Mouse (Mus musculus): ENCODE measurements around the gene Gm28171.
"Not testable (repeated sequence)": the region's sequence is repeated elsewhere in the genome, so short reads cannot be mapped to it uniquely, and the experiment has no call there.

- not testable (repeated sequence) for TF ChIP-seq CTCF (IDR thresholded peaks at IDR 0.05; ENCODE audit: borderline replicate concordance, control insufficient read depth, extremely low read depth, insufficient read depth, low read length, poor library complexity); POLR2A (IDR thresholded peaks at IDR 0.05; ENCODE audit: control insufficient read depth, extremely low read depth, insufficient read depth, low read length, poor library complexity)
Observed at GRCm38 (mm10) chrY:5793095-5793494, at the start of gene Gm28171.

Measured in thymus, adult 2 months (tissue).